Mouse (Mus musculus): Measurements from ENCODE around the gene Iqcd.

DNA sequence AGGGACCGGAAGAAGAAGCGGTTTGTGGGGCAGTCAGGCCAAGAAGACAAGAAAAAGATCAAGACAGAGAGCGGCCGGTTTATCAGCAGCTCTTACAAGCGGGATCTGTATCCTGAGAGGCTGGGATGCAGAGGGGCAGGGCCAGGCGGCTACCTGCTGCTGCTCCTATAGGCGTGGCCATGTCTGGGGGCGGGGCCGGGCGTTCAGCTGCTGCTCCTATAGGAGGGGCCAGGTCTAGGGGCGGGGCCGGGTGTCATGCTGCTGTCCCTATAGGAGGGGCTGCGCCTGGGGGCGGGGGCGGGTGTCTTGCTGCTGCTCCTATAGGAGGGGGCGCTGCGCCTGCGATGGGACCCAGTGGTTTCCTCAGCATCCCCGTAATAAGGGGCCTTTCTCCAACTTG lies 37.6 kb downstream of the Iqcd start:
- TF ChIP-seq CTCF (IDR thresholded peaks at IDR 0.05; ENCODE audit: borderline replicate concordance, insufficient read depth, low read length) = no peak
- no peak for TF ChIP-seq POLR2A (IDR thresholded peaks at IDR 0.05; ENCODE audit: low read depth, low read length)

All from embryonic fibroblast, embryonic 13.5 days (primary cell).